ENCODE assay signal across 8 mouse cellular contexts in the genomic region with DNA sequence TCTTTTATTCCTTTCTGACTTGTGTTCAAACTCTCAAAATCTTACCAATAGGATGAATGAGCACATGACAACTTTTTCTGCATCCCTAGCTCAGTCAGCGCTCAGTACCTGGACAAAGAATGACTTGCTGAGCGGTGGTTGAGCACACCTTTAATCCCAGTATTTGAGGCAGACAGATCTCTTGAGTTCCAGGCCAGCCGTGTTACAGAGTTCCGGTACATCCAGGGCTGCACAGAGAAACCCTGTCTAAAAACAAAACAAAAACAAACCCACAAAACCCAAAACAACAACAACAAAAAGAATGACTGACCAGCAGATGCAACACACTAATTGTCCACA. TPM values are rescaled to one million over a fixed set of nuclear protein-coding genes. Genes with fewer than 3 reads are reported as not detected.
DNase-seq lines count a peak whose midpoint lies in the region; ATAC-seq and TF ChIP-seq lines count a peak whose summit lies in the region.

No protein-coding gene starts in this region.

- no peak for TF ChIP-seq POLR2A in bone marrow macrophage, adult 2 months (IDR thresholded peaks at IDR 0.05; ENCODE audit: borderline replicate concordance, low read depth, low read length)

- no peak for TF ChIP-seq CTCF in bone marrow macrophage, adult 2 months (IDR thresholded peaks at IDR 0.05; ENCODE audit: low read depth, low read length)

- 26% methylated on average over 4 of the region's 4 CpGs for WGBS in kidney, embryonic 15.5 days
- 34% methylated on average over 4 of the region's 4 CpGs for WGBS in hindbrain, embryonic 15.5 days
- WGBS in midbrain, embryonic 15.5 days = 23% methylated on average over 4 of the region's 4 CpGs

- H3K36me3 ChIP-seq in kidney, embryonic 15.5 days = no peaks in the 10 kb centered on the region
- no peaks in the 10 kb centered on the region for H3K36me3 ChIP-seq in hindbrain, embryonic 15.5 days
- H3K36me3 ChIP-seq in midbrain, embryonic 15.5 days (replicated peaks) = no peaks in the 10 kb centered on the region

- ATAC-seq in kidney, embryonic 15.5 days (replicated peaks; ENCODE audit: low FRiP score) = peak; percentile 33; the same call in 1 of the 2 replicates
- peak; percentile 63; the same call in 1 of the 2 replicates for ATAC-seq in hindbrain, embryonic 15.5 days (ENCODE audit: low FRiP score, low read depth)
- peak; percentile 65 for ATAC-seq in midbrain, embryonic 15.5 days (replicated peaks)

- peak overlapping the region; percentile 79 for H3K4me2 ChIP-seq in kidney, embryonic 15.5 days
- H3K4me2 ChIP-seq in hindbrain, embryonic 15.5 days = peak overlapping the region; percentile 97
- peak overlapping the region; percentile 91 for H3K4me2 ChIP-seq in midbrain, embryonic 15.5 days

- H3K9me3 ChIP-seq in kidney, embryonic 15.5 days (replicated peaks) = no peaks in the 10 kb centered on the region
- H3K9me3 ChIP-seq in hindbrain, embryonic 15.5 days = no peaks in the 10 kb centered on the region
- H3K9me3 ChIP-seq in midbrain, embryonic 15.5 days = no peaks in the 10 kb centered on the region

- no peak overlapping the region; the same call in 1 of the 2 replicates for H3K27ac ChIP-seq in kidney, embryonic 15.5 days
- no peak overlapping the region for H3K27ac ChIP-seq in bone marrow macrophage, adult 2 months (ENCODE audit: insufficient read depth, low read depth, low read length)
- 0 out of 2 replicates have a peak overlapping the region, but pooled peaks have one; percentile 64 for H3K27ac ChIP-seq in hindbrain, embryonic 15.5 days (replicated peaks)
- H3K27ac ChIP-seq in midbrain, embryonic 15.5 days = 0 out of 2 replicates have a peak overlapping the region, but pooled peaks have one; percentile 70

- H3K4me3 ChIP-seq in kidney, embryonic 15.5 days (replicated peaks) = peak overlapping the region; percentile 71
- H3K4me3 ChIP-seq in bone marrow macrophage, adult 2 months (ENCODE audit: insufficient read depth, low read length) = peak overlapping the region; percentile 66
- peak overlapping the region; percentile 71 for H3K4me3 ChIP-seq in hindbrain, embryonic 15.5 days
- peak overlapping the region; percentile 81 for H3K4me3 ChIP-seq in midbrain, embryonic 15.5 days

- peaks cover 25% of the 10 kb centered on the region for H3K4me1 ChIP-seq in kidney, embryonic 15.5 days
- peaks cover 21% of the 10 kb centered on the region for H3K4me1 ChIP-seq in bone marrow macrophage, adult 2 months (ENCODE audit: control insufficient read depth, insufficient read depth, low read length)
- H3K4me1 ChIP-seq in hindbrain, embryonic 15.5 days (replicated peaks) = peaks cover 23% of the 10 kb centered on the region
- H3K4me1 ChIP-seq in midbrain, embryonic 15.5 days = peaks cover 19% of the 10 kb centered on the region

- no peaks in the 10 kb centered on the region for H3K27me3 ChIP-seq in kidney, embryonic 15.5 days
- H3K27me3 ChIP-seq in hindbrain, embryonic 15.5 days = no peaks in the 10 kb centered on the region
- no peaks in the 10 kb centered on the region for H3K27me3 ChIP-seq in midbrain, embryonic 15.5 days (replicated peaks)

- DNase-seq in kidney, adult 11 months = no peak
- no peak for DNase-seq in urinary bladder, postnatal 4 days (ENCODE audit: low spot score in 2 of 2)
- DNase-seq in adrenal gland, postnatal 36 days = no peak
- no peak for DNase-seq in embryo, embryonic 11 days

- peak overlapping the region; percentile 60 for H3K9ac ChIP-seq in kidney, embryonic 15.5 days
- no peak overlapping the region for H3K9ac ChIP-seq in hindbrain, embryonic 15.5 days
- H3K9ac ChIP-seq in midbrain, embryonic 15.5 days = peak overlapping the region; percentile 73

RNA-seq across cellular contexts. Expression of gene Slc44a2, which starts 0.2 kb away (rescaled TPM):
- polyA plus RNA-seq in kidney, embryonic 15.5 days (2015; fragmentation: Nextera tagmentation; extraction: Ambion mirVana) = 85.4 and 97.1 TPM in 2 replicates
- polyA plus RNA-seq in bone marrow macrophage, adult 2 months (2012; ENCODE audit: insufficient read depth, insufficient read length, missing spikeins) = 48.8 and 55.0 TPM in 2 replicates
- polyA plus RNA-seq in hindbrain, embryonic 15.5 days (2015; fragmentation: Nextera tagmentation; extraction: Ambion mirVana) = 64.5 and 73.4 TPM in 2 replicates
- 63.3 and 70.0 TPM in 2 replicates for polyA plus RNA-seq in midbrain, embryonic 15.5 days (2015; fragmentation: Nextera tagmentation; extraction: Ambion mirVana)
- total RNA-seq in adrenal gland, postnatal 36 days (2021) = 10 to 100 TPM; 35.2 to 54.2 TPM

RNA-seq across cellular contexts. Expression of gene Ap1m2, which starts 8.1 kb away (rescaled TPM):
- polyA plus RNA-seq in kidney, embryonic 15.5 days (2015; fragmentation: Nextera tagmentation; extraction: Ambion mirVana) = 35.9 and 37.1 TPM in 2 replicates
- not detected in 2 replicates for polyA plus RNA-seq in bone marrow macrophage, adult 2 months (2012; ENCODE audit: insufficient read depth, insufficient read length, missing spikeins)
- polyA plus RNA-seq in hindbrain, embryonic 15.5 days (2015; fragmentation: Nextera tagmentation; extraction: Ambion mirVana) = 2.7 and 3.1 TPM in 2 replicates
- 1.1 and 1.2 TPM in 2 replicates for polyA plus RNA-seq in midbrain, embryonic 15.5 days (2015; fragmentation: Nextera tagmentation; extraction: Ambion mirVana)
- total RNA-seq in adrenal gland, postnatal 36 days (2021) = not detected

RNA-seq across cellular contexts. Expression of gene Cdkn2d, which starts 29.0 kb away (rescaled TPM):
- polyA plus RNA-seq in kidney, embryonic 15.5 days (2015; fragmentation: Nextera tagmentation; extraction: Ambion mirVana) = 51.2 and 51.5 TPM in 2 replicates
- 33.1 and 33.7 TPM in 2 replicates for polyA plus RNA-seq in bone marrow macrophage, adult 2 months (2012; ENCODE audit: insufficient read depth, insufficient read length, missing spikeins)
- polyA plus RNA-seq in hindbrain, embryonic 15.5 days (2015; fragmentation: Nextera tagmentation; extraction: Ambion mirVana) = 108 and 111 TPM in 2 replicates
- 87.3 and 92.1 TPM in 2 replicates for polyA plus RNA-seq in midbrain, embryonic 15.5 days (2015; fragmentation: Nextera tagmentation; extraction: Ambion mirVana)
- total RNA-seq in adrenal gland, postnatal 36 days (2021) = 10 to 100 TPM; 14.2 to 16.0 TPM

RNA-seq across cellular contexts. Expression of gene Kri1, which starts 32.5 kb away (rescaled TPM):
- 13.8 and 19.8 TPM in 2 replicates for polyA plus RNA-seq in kidney, embryonic 15.5 days (2015; fragmentation: Nextera tagmentation; extraction: Ambion mirVana)
- polyA plus RNA-seq in bone marrow macrophage, adult 2 months (2012; ENCODE audit: insufficient read depth, insufficient read length, missing spikeins) = 26.4 and 28.6 TPM in 2 replicates
- polyA plus RNA-seq in hindbrain, embryonic 15.5 days (2015; fragmentation: Nextera tagmentation; extraction: Ambion mirVana) = 14.9 and 15.7 TPM in 2 replicates
- 17.1 and 20.8 TPM in 2 replicates for polyA plus RNA-seq in midbrain, embryonic 15.5 days (2015; fragmentation: Nextera tagmentation; extraction: Ambion mirVana)
- 10 to 100 TPM; 24.8 to 32.2 TPM for total RNA-seq in adrenal gland, postnatal 36 days (2021)

RNA-seq across cellular contexts. Expression of gene Ilf3, which starts 47.4 kb away (rescaled TPM):
- 208 and 221 TPM in 2 replicates for polyA plus RNA-seq in kidney, embryonic 15.5 days (2015; fragmentation: Nextera tagmentation; extraction: Ambion mirVana)
- 33.3 and 42.9 TPM in 2 replicates for polyA plus RNA-seq in bone marrow macrophage, adult 2 months (2012; ENCODE audit: insufficient read depth, insufficient read length, missing spikeins)
- polyA plus RNA-seq in hindbrain, embryonic 15.5 days (2015; fragmentation: Nextera tagmentation; extraction: Ambion mirVana) = 209 and 215 TPM in 2 replicates
- 246 and 256 TPM in 2 replicates for polyA plus RNA-seq in midbrain, embryonic 15.5 days (2015; fragmentation: Nextera tagmentation; extraction: Ambion mirVana)
- 10 to 100 TPM; 52.6 to 66.1 TPM for total RNA-seq in adrenal gland, postnatal 36 days (2021)

Comparison
In these comparisons a context has a peak if more than half of its experiments do, and no peak if none do; other contexts are left out.
1. H3K27ac ChIP-seq: peak in hindbrain, embryonic 15.5 days (single experiment) and midbrain, embryonic 15.5 days (single experiment); none in kidney, embryonic 15.5 days (single experiment) and bone marrow macrophage, adult 2 months (single experiment).
2. Peak in every context shown above with its lines, with median percentiles within 50 percentile points of each other: ATAC-seq, H3K4me2 ChIP-seq and H3K4me3 ChIP-seq.